Mouse (Mus musculus): Measurements from ENCODE around the gene Adamts3. TPM values are rescaled to one million over a fixed set of nuclear protein-coding genes. Genes with fewer than 3 reads are reported as not detected.

Gene Adamts3
- polyA plus RNA-seq, 1 experiment from 2014 or later, result 1.7 TPM

- no peak overlapping the region for H3K4me3 ChIP-seq (replicated peaks)
- 81% methylated on average over 5 of the region's 5 CpGs for WGBS
- no peaks in the 10 kb centered on the region for H3K27me3 ChIP-seq
- no peak overlapping the region for H3K4me2 ChIP-seq
- H3K9ac ChIP-seq, result no peak overlapping the region
- no peaks in the 10 kb centered on the region for H3K36me3 ChIP-seq
- no peak for ATAC-seq (replicated peaks; ENCODE audit: low FRiP score)
- no peaks in the 10 kb centered on the region for H3K4me1 ChIP-seq
- H3K9me3 ChIP-seq (replicated peaks), result no peaks in the 10 kb centered on the region; the same call in 1 of the 2 replicates
- no peak overlapping the region for H3K27ac ChIP-seq
These were observed 135.9 kb downstream of the Adamts3 start for GRCm38 (mm10) chr5:89747149-89747659.

GRCm38 (mm10) chr5:89745112-89745511, 138.0 kb downstream of the Adamts3 start:
- no peaks in the 10 kb centered on the region for H3K36me3 ChIP-seq
- no peak overlapping the region for H3K9ac ChIP-seq
- no peak overlapping the region for H3K4me2 ChIP-seq
- H3K4me1 ChIP-seq, result no peaks in the 10 kb centered on the region
- H3K27ac ChIP-seq, result no peak overlapping the region
- WGBS, result 80% methylated on average over 2 of the region's 2 CpGs
- no peak overlapping the region for H3K4me3 ChIP-seq (replicated peaks)
- no peaks in the 10 kb centered on the region for H3K27me3 ChIP-seq
- ATAC-seq (replicated peaks; ENCODE audit: low FRiP score), result no peak
- no peaks in the 10 kb centered on the region for H3K9me3 ChIP-seq (replicated peaks)

- Histone ChIP-seq H3K4me2 (no peak overlapping the region), H3K4me1 (no peaks in the 10 kb centered on the region), H3K36me3 (no peaks in the 10 kb centered on the region), H3K9me3 (replicated peaks) (no peaks in the 10 kb centered on the region), H3K4me3 (replicated peaks) (no peak overlapping the region), H3K9ac (no peak overlapping the region), H3K27ac (no peak overlapping the region), H3K27me3 (no peaks in the 10 kb centered on the region)
- 62% methylated on average over 2 of the region's 2 CpGs for WGBS
- no peak for ATAC-seq (replicated peaks; ENCODE audit: low FRiP score)
These were observed 148.4 kb downstream of the Adamts3 start for GRCm38 (mm10) chr5:89734759-89735158.

GRCm38 (mm10) chr5:89730411-89730810, 152.7 kb downstream of the Adamts3 start:
- H3K27me3 ChIP-seq, result no peaks in the 10 kb centered on the region
- no peak for ATAC-seq (replicated peaks; ENCODE audit: low FRiP score)
- 81% methylated on average over 3 of the region's 3 CpGs for WGBS
- no peaks in the 10 kb centered on the region for H3K4me1 ChIP-seq
- no peaks in the 10 kb centered on the region for H3K36me3 ChIP-seq
- H3K4me2 ChIP-seq, result no peak overlapping the region
- no peaks in the 10 kb centered on the region; the same call in 1 of the 2 replicates for H3K9me3 ChIP-seq (replicated peaks)
- no peak overlapping the region for H3K4me3 ChIP-seq (replicated peaks)
- H3K27ac ChIP-seq, result no peak overlapping the region
- no peak overlapping the region for H3K9ac ChIP-seq

- Histone ChIP-seq H3K9ac (no peak overlapping the region), H3K4me2 (no peak overlapping the region), H3K4me1 (no peaks in the 10 kb centered on the region), H3K27me3 (no peaks in the 10 kb centered on the region), H3K4me3 (replicated peaks) (no peak overlapping the region), H3K9me3 (replicated peaks) (no peaks in the 10 kb centered on the region; the same call in 1 of the 2 replicates), H3K27ac (no peak overlapping the region), H3K36me3 (no peaks in the 10 kb centered on the region)
- 72% methylated on average over 3 of the region's 3 CpGs for WGBS
- no peak for ATAC-seq (replicated peaks; ENCODE audit: low FRiP score)
These were observed 155.0 kb downstream of the Adamts3 start for GRCm38 (mm10) chr5:89728117-89728516.

- Histone ChIP-seq H3K36me3 (no peaks in the 10 kb centered on the region), H3K9ac (no peak overlapping the region), H3K4me3 (replicated peaks) (no peak overlapping the region), H3K27ac (no peak overlapping the region), H3K27me3 (no peaks in the 10 kb centered on the region), H3K4me2 (no peak overlapping the region), H3K9me3 (replicated peaks) (no peaks in the 10 kb centered on the region; the same call in 1 of the 2 replicates), H3K4me1 (no peaks in the 10 kb centered on the region)
- ATAC-seq (replicated peaks; ENCODE audit: low FRiP score), result no peak
- 81% methylated on average over 6 of the region's 6 CpGs for WGBS
These were observed 155.6 kb downstream of the Adamts3 start for GRCm38 (mm10) chr5:89727497-89728057.

GRCm38 (mm10) chr5:89714552-89714951, 168.6 kb downstream of the Adamts3 start:
- H3K27ac ChIP-seq, result no peak overlapping the region
- H3K4me2 ChIP-seq, result no peak overlapping the region
- ATAC-seq (replicated peaks; ENCODE audit: low FRiP score), result no peak
- no peaks in the 10 kb centered on the region for H3K27me3 ChIP-seq
- no peak overlapping the region for H3K4me3 ChIP-seq (replicated peaks)
- H3K36me3 ChIP-seq, result no peaks in the 10 kb centered on the region
- no peaks in the 10 kb centered on the region for H3K9me3 ChIP-seq (replicated peaks)
- H3K9ac ChIP-seq, result no peak overlapping the region
- no peaks in the 10 kb centered on the region for H3K4me1 ChIP-seq
- 56% methylated on average over 2 of the region's 2 CpGs for WGBS

GRCm38 (mm10) chr5:89711116-89711859, 171.8 kb downstream of the Adamts3 start:
- H3K27me3 ChIP-seq, result no peaks in the 10 kb centered on the region
- no peak overlapping the region for H3K4me2 ChIP-seq
- H3K9ac ChIP-seq, result no peak overlapping the region
- WGBS, result 89% methylated on average over 7 of the region's 7 CpGs
- no peaks in the 10 kb centered on the region for H3K4me1 ChIP-seq
- no peaks in the 10 kb centered on the region for H3K36me3 ChIP-seq
- ATAC-seq (replicated peaks; ENCODE audit: low FRiP score), result no peak
- H3K27ac ChIP-seq, result no peak overlapping the region
- no peak overlapping the region for H3K4me3 ChIP-seq (replicated peaks)
- no peaks in the 10 kb centered on the region for H3K9me3 ChIP-seq (replicated peaks)

- ATAC-seq (replicated peaks; ENCODE audit: low FRiP score), result no peak
- WGBS, result 52% methylated on average over 4 of the region's 4 CpGs
- H3K36me3 ChIP-seq, result no peaks in the 10 kb centered on the region
- no peaks in the 10 kb centered on the region for H3K27me3 ChIP-seq
- H3K27ac ChIP-seq, result no peak overlapping the region
- H3K9me3 ChIP-seq (replicated peaks), result no peaks in the 10 kb centered on the region
- H3K4me2 ChIP-seq, result no peak overlapping the region
- H3K4me3 ChIP-seq (replicated peaks), result no peak overlapping the region
- no peaks in the 10 kb centered on the region for H3K4me1 ChIP-seq
- no peak overlapping the region for H3K9ac ChIP-seq
These were observed 173.7 kb downstream of the Adamts3 start for GRCm38 (mm10) chr5:89709459-89709858.

GRCm38 (mm10) chr5:89704264-89704663, 178.9 kb downstream of the Adamts3 start:
- ATAC-seq (replicated peaks; ENCODE audit: low FRiP score), result no peak
- WGBS, result 41% methylated on average over 1 of the region's 1 CpGs
- H3K4me2 ChIP-seq, result no peak overlapping the region
- H3K27ac ChIP-seq, result no peak overlapping the region
- no peak overlapping the region for H3K9ac ChIP-seq
- H3K27me3 ChIP-seq, result no peaks in the 10 kb centered on the region
- no peaks in the 10 kb centered on the region for H3K4me1 ChIP-seq
- no peaks in the 10 kb centered on the region for H3K9me3 ChIP-seq (replicated peaks)
- H3K36me3 ChIP-seq, result no peaks in the 10 kb centered on the region
- no peak overlapping the region for H3K4me3 ChIP-seq (replicated peaks)

- Histone ChIP-seq H3K27me3 (no peaks in the 10 kb centered on the region), H3K9ac (no peak overlapping the region), H3K4me3 (replicated peaks) (no peak overlapping the region), H3K27ac (no peak overlapping the region), H3K36me3 (no peaks in the 10 kb centered on the region), H3K9me3 (replicated peaks) (no peaks in the 10 kb centered on the region), H3K4me2 (no peak overlapping the region), H3K4me1 (no peaks in the 10 kb centered on the region)
- 87% methylated on average over 9 of the region's 9 CpGs for WGBS
- no peak for ATAC-seq (replicated peaks; ENCODE audit: low FRiP score)
These were observed 181.7 kb downstream of the Adamts3 start for GRCm38 (mm10) chr5:89701241-89702007.

- no peak for ATAC-seq (replicated peaks; ENCODE audit: low FRiP score)
- Histone ChIP-seq H3K27me3 (no peaks in the 10 kb centered on the region), H3K27ac (no peak overlapping the region), H3K36me3 (no peaks in the 10 kb centered on the region), H3K4me1 (no peaks in the 10 kb centered on the region), H3K4me2 (no peak overlapping the region), H3K9ac (no peak overlapping the region), H3K4me3 (replicated peaks) (no peak overlapping the region), H3K9me3 (replicated peaks) (no peaks in the 10 kb centered on the region)
- WGBS, result 88% methylated on average over 1 of the region's 1 CpGs
These were observed 195.3 kb downstream of the Adamts3 start for GRCm38 (mm10) chr5:89687826-89688225.
